Mouse (Mus musculus): ENCODE results near the gene Mtmr4. TPM values are rescaled to one million over a fixed set of nuclear protein-coding genes. Genes with fewer than 3 reads are reported as not detected.

The Mtmr4 gene
- polyA plus RNA-seq, 1 experiment from 2014 or later: 13.1 TPM

GRCm38 (mm10) chr11:87583291-87584034 lies 8.5 kb upstream of the Mtmr4 start:
- H3K36me3 ChIP-seq: no peaks in the 10 kb centered on the region
- H3K9me3 ChIP-seq (replicated peaks): no peaks in the 10 kb centered on the region
- no peak for ATAC-seq (replicated peaks; ENCODE audit: insufficient number of reproducible peaks, insufficient read depth, low FRiP score, low read depth)
- no peak overlapping the region for H3K27ac ChIP-seq
- H3K9ac ChIP-seq: no peak overlapping the region
- 77% methylated on average over 6 of the region's 6 CpGs for WGBS
- peaks cover 29% of the 10 kb centered on the region for H3K4me1 ChIP-seq (replicated peaks)
- H3K27me3 ChIP-seq: no peaks in the 10 kb centered on the region
- no peak overlapping the region for H3K4me3 ChIP-seq
- H3K4me2 ChIP-seq: no peak overlapping the region

DNA sequence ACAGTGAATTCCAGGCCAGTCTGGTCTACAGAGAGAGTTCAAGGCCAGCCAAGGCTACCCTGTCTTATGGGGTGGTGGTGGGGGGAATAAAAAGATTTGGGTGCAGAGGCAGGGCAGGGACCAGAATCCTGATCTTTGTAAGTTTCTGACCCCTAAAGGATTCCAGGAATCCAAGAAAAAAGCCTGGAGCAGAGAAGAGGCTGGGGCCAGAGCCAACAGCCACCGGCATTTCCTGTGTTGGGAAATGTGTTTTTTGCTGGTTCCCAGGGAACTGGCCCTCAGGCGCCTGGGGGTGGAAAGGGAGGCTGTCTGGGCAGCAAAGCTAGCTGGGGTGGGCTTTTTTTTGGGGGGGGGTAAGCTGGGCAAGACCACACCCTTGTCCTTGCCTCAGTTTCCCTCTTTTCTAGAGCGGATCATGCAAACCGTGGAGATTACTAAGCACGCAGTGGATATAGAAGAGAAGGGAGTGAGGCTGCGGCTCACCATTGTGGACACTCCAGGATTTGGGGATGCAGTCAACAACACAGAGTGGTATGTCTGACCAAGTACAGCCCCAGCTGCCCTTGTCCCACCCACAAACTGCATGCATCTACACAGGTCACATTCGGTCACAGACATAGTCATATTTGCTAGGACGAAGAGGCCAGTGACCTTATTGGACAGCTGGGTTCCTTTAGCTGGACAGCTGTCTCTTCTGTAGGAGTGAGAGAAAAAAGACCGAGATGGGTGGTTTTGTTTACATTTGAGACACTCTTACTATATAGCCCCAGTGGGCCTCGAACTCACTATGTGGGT lies 7.1 kb upstream of the Mtmr4 start:
- 71% methylated on average over 10 of the region's 10 CpGs for WGBS
- H3K27me3 ChIP-seq: no peaks in the 10 kb centered on the region

DNA sequence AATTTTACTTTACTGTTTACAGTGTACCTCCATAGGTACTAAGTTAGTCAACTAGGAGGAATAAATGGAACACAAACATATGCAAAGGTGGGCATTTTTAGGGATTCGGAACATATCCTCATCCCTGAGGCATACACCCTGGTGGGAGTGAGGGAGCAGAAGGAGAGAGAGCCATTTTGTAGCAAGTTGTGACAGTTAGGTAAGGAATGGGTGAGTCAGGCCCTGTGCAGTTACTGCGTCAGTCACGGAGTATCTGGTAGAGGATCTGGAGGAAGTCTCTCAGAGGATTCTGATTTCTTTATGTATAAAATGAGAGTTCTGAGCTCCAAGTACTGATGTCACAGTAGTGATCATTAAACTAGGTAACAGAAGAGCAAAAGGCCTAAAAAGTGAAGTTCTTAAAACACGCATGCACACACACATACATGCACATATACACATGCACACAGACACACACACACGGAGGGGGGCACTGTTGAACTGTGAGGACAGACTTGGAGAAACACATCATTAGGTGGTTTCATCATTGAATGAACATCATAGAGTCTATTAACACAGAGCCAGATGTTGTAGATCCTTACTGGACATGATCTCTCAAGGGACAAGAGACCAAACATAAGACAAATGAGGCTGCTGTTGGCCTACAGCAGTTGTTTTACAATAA lies 4.6 kb upstream of the Mtmr4 start:
- Histone ChIP-seq H3K4me1 (replicated peaks) (peaks cover 24% of the 10 kb centered on the region), H3K4me2 (no peak overlapping the region), H3K36me3 (no peaks in the 10 kb centered on the region), H3K27me3 (no peaks in the 10 kb centered on the region), H3K4me3 (no peak overlapping the region), H3K9ac (no peak overlapping the region), H3K27ac (no peak overlapping the region), H3K9me3 (replicated peaks) (no peaks in the 10 kb centered on the region)
- ATAC-seq (replicated peaks; ENCODE audit: insufficient number of reproducible peaks, insufficient read depth, low FRiP score, low read depth): no peak
- WGBS: 88% methylated on average over 5 of the region's 5 CpGs

More for the DNA sequence above, 7.1 kb upstream of the Mtmr4 start:
- Histone ChIP-seq H3K27ac (peak overlapping the region; percentile 74), H3K4me2 (no peak overlapping the region), H3K9me3 (replicated peaks) (no peaks in the 10 kb centered on the region), H3K4me3 (no peak overlapping the region), H3K36me3 (no peaks in the 10 kb centered on the region), H3K9ac (no peak overlapping the region), H3K4me1 (replicated peaks) (peaks cover 21% of the 10 kb centered on the region)
- no peak for ATAC-seq (replicated peaks; ENCODE audit: insufficient number of reproducible peaks, insufficient read depth, low FRiP score, low read depth)

- 86% methylated on average over 8 of the region's 8 CpGs for WGBS
- Histone ChIP-seq H3K36me3 (no peaks in the 10 kb centered on the region), H3K4me2 (peak overlapping the region; percentile 70), H3K27me3 (no peaks in the 10 kb centered on the region), H3K9me3 (replicated peaks) (no peaks in the 10 kb centered on the region), H3K9ac (no peak overlapping the region), H3K4me3 (no peak overlapping the region), H3K4me1 (replicated peaks) (peaks cover 30% of the 10 kb centered on the region), H3K27ac (no peak overlapping the region)
- ATAC-seq (replicated peaks; ENCODE audit: insufficient number of reproducible peaks, insufficient read depth, low FRiP score, low read depth): no peak
Observed at GRCm38 (mm10) chr11:87589605-87590004, 2.4 kb upstream of the Mtmr4 start.

DNA sequence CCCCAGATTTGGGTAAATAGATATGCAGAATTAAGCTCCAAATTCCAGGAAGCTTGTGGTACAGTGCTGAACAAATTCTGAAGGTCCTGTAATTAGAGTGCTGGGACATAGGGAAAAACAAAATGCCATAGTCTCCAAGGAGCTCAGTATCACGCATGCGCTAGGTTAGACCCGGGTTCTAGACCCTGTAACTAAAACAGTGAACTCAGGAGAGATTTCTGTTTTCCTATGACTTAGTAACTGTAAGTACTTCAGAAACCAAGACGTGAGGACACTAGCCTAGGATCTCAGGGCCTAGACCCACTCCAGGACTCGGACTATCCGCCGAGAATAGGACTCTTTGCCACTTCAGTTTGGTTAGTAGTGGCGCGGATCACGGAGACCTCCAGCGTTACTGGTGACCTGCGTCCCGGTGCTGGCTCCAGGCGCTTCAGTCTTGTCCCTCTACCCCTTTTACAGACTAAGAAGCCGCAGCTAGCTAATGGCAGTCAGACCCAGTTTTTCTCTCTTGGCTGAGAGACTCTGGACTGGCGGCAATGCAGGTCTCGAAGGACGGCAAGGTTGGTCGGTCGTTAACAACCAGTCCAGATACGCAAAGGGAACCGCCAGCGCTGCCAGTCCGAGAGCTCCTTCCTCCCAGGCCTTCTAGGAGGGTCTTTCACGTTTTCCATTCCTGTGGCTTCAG lies 979 bp upstream of the Mtmr4 start:
- peak overlapping the region; percentile 70 for H3K4me2 ChIP-seq
- 2% methylated on average over 25 of the region's 25 CpGs for WGBS
- peak overlapping the region; percentile 70 for H3K4me3 ChIP-seq
- no peaks in the 10 kb centered on the region for H3K36me3 ChIP-seq
- ATAC-seq (replicated peaks; ENCODE audit: insufficient number of reproducible peaks, insufficient read depth, low FRiP score, low read depth): no peak
- H3K4me1 ChIP-seq (replicated peaks): peaks cover 41% of the 10 kb centered on the region
- no peaks in the 10 kb centered on the region for H3K9me3 ChIP-seq (replicated peaks)
- H3K27me3 ChIP-seq: no peaks in the 10 kb centered on the region
- H3K9ac ChIP-seq: peak overlapping the region; percentile 81
- peak overlapping the region; percentile 93 for H3K27ac ChIP-seq

DNA sequence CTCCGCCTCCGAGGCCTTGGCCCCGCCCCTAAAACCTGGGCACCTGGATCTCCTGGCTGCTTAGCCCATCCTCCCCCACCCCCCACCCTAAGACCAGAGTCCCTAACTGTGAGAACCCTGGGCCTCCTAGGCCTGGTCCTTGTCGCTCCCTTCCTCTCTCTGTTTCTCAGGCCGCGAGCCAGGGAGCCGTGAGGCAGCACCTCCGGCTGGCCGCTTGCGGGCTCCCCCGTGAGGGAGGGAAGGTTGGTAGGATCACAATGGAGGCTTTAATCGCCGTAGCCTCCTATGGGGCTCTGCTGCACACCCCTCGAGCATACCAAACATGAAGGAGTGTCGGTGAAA lies 363 bp downstream of the Mtmr4 start:
- ATAC-seq (replicated peaks; ENCODE audit: insufficient number of reproducible peaks, insufficient read depth, low FRiP score, low read depth): no peak
- Histone ChIP-seq H3K4me2 (peak overlapping the region; percentile 67), H3K27me3 (no peaks in the 10 kb centered on the region), H3K9ac (peak overlapping the region; percentile 66), H3K9me3 (replicated peaks) (no peaks in the 10 kb centered on the region), H3K36me3 (peaks cover 3% of the 10 kb centered on the region; the same call in 1 of the 2 replicates), H3K4me1 (replicated peaks) (peaks cover 49% of the 10 kb centered on the region), H3K27ac (peak overlapping the region; percentile 91), H3K4me3 (peak overlapping the region; percentile 70)
- under 1% methylated on average over 13 of the region's 15 CpGs for WGBS

DNA sequence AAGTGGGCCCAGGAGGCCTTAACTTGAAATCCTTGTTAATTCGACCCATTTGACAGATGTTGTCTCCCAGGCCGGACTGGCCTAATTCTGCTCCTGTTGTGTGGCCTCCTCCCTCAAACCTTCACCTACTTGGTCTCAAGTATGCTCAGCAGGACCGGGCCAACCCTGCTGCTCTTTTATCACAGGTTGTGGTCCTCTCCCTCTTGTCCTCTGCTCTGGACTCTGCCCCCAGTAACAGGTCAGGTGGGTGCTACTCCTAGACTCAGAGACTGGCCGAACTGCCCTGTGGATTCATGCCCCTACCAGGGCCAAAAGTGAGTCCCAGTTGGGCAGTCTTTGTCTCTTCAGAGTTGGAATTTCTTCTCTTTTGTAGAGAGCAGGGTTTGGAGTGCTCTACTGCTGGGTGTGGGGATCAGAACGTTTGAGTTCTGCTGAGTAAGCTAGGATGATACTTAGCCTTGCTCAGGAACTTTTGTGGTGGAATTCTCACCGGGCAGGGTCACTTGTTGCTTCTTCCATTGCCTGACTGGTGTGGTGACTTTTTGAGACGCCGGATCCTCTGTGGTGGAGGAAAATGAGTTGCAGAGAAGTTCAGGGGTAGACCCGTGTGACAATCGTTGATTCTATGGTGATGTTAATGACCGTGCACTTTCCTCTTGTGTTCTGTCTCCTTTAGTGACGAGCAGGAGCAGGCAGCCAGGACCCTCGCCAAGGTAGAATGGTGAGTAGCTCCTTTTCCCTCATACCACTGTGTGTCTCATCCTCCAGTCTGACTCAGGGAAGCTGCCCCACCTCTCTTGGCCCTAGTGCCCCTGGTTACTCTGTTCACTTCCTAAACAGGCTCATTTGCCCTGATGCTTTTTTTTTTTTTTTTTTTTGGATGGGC lies 994 bp downstream of the Mtmr4 start:
- WGBS: 39% methylated on average over 13 of the region's 13 CpGs
- Histone ChIP-seq H3K4me1 (replicated peaks) (peaks cover 49% of the 10 kb centered on the region), H3K4me3 (peak overlapping the region; percentile 70), H3K27me3 (no peaks in the 10 kb centered on the region), H3K36me3 (peaks cover 10% of the 10 kb centered on the region), H3K9ac (peak overlapping the region; percentile 66), H3K27ac (peak overlapping the region; percentile 91), H3K4me2 (peak overlapping the region; percentile 67), H3K9me3 (replicated peaks) (no peaks in the 10 kb centered on the region)
- ATAC-seq (replicated peaks; ENCODE audit: insufficient number of reproducible peaks, insufficient read depth, low FRiP score, low read depth): no peak

DNA sequence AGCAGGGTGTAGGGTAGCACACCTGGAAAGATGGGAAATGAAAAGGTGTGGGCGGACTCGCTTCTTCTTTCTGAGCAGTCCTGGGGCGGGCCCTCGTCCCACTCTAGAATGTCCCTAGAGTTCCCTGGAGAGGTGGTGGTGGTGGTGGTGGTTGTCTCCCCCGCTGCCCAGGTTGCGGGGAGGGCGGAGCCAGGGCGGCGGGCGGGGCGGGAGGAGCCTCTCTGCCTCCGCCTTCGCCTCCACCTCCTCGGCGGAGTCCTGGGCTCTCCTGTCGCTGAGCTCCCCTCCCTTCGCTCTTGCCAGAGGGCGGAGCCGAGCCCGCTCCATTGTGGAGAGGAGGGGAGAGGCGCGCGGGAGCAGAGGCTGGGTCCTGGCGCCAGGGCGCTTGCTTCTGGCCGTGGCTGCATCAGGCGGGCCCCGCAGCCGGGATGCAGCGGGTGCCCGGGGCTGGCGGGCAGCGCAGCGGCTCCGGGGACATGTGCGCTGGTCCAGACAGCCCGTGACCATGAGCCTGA lies 3.4 kb downstream of the Mtmr4 start:
- peaks cover 38% of the 10 kb centered on the region for H3K4me1 ChIP-seq (replicated peaks)
- peak overlapping the region; percentile 98 for H3K4me2 ChIP-seq
- H3K9ac ChIP-seq: peak overlapping the region; percentile 86
- H3K9me3 ChIP-seq (replicated peaks): no peaks in the 10 kb centered on the region
- H3K4me3 ChIP-seq: peak overlapping the region; percentile 73
- no peaks in the 10 kb centered on the region for H3K27me3 ChIP-seq
- peaks cover 34% of the 10 kb centered on the region for H3K36me3 ChIP-seq
- peak overlapping the region; percentile 74 for H3K27ac ChIP-seq
- WGBS: 1% methylated on average over 33 of the region's 37 CpGs
- ATAC-seq (replicated peaks; ENCODE audit: insufficient number of reproducible peaks, insufficient read depth, low FRiP score, low read depth): peak; percentile 61

DNA sequence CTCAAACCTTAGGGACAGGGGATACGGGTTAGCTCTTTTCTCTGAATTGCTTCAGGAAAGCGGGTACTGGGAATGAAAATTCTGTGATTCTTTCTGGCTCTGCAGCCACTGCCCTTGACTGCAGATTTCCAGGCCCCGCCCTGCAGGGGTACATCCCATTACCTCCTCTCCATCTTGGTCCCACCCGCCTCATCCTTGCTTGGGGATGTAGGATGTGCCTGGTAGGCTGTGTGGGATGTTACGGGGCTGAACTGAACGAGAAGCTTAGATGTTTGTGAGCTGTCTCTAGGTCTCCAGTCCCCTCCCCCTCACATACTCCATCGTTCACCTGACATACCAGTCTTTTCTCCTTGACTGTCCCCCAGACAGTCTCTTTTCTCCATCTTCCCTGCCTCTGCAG lies 4.0 kb downstream of the Mtmr4 start:
- WGBS: 14% methylated on average over 7 of the region's 7 CpGs
- H3K9ac ChIP-seq: peak overlapping the region; percentile 86
- no peak for ATAC-seq (replicated peaks; ENCODE audit: insufficient number of reproducible peaks, insufficient read depth, low FRiP score, low read depth)
- no peaks in the 10 kb centered on the region for H3K9me3 ChIP-seq (replicated peaks)
- H3K27me3 ChIP-seq: no peaks in the 10 kb centered on the region
- peaks cover 40% of the 10 kb centered on the region for H3K36me3 ChIP-seq
- H3K4me3 ChIP-seq: peak overlapping the region; percentile 73
- H3K4me1 ChIP-seq (replicated peaks): peaks cover 35% of the 10 kb centered on the region
- H3K4me2 ChIP-seq: peak overlapping the region; percentile 98
- H3K27ac ChIP-seq: peak overlapping the region; percentile 74

GRCm38 (mm10) chr11:87596492-87596891 lies 4.5 kb downstream of the Mtmr4 start:
- peak overlapping the region; percentile 73 for H3K4me3 ChIP-seq
- ATAC-seq (replicated peaks; ENCODE audit: insufficient number of reproducible peaks, insufficient read depth, low FRiP score, low read depth): no peak
- H3K27ac ChIP-seq: no peak overlapping the region; the same call in 1 of the 2 replicates
- 41% methylated on average over 2 of the region's 2 CpGs for WGBS
- no peaks in the 10 kb centered on the region for H3K27me3 ChIP-seq
- peaks cover 35% of the 10 kb centered on the region for H3K4me1 ChIP-seq (replicated peaks)
- peak overlapping the region; percentile 98 for H3K4me2 ChIP-seq
- peaks cover 44% of the 10 kb centered on the region for H3K36me3 ChIP-seq
- no peaks in the 10 kb centered on the region for H3K9me3 ChIP-seq (replicated peaks)
- H3K9ac ChIP-seq: no peak overlapping the region

Data from heart, embryonic 15.5 days (tissue).